Mouse (Mus musculus) brain, embryonic 14.5 days (tissue): Measurements from ENCODE around the gene Naxd.

Experiments used
- CTCF ChIP-seq: fragments of 200-500 bp; IDR thresholded peaks from 2 replicates; pipeline ENCODE4 v1.5.1; 2012; ENCODE audit warnings: inconsistent platforms, mild to moderate bottlenecking, moderate library complexity, borderline replicate concordance; ENCODE audit not compliant: insufficient read depth, insufficient read length; ENCODE audit errors: extremely low read depth
- POLR2A ChIP-seq: fragments of 200-500 bp; IDR thresholded peaks from 2 replicates; pipeline ENCODE4 v1.6.1; 2012; ENCODE audit warnings: mild to moderate bottlenecking, inconsistent platforms, borderline replicate concordance; ENCODE audit not compliant: poor library complexity, insufficient read depth, insufficient read length, severe bottlenecking; ENCODE audit errors: extremely low read depth

- no peak for TF ChIP-seq CTCF
- no peak for TF ChIP-seq POLR2A
These were observed 66.9 kb downstream of the Naxd start for GRCm38 (mm10) chr8:11564236-11564635.
